Mouse (Mus musculus): ENCODE data around the gene Znfx1.
A peak's percentile ranks its signal among the peaks of the same experiment; 100 is the strongest.

Znfx1 gene

GRCm38 (mm10) chr2:167071641-167072601 lies 9.1 kb upstream of the Znfx1 start:
- peak; percentile 80 for DNase-seq (ENCODE audit: low spot score)

DNA sequence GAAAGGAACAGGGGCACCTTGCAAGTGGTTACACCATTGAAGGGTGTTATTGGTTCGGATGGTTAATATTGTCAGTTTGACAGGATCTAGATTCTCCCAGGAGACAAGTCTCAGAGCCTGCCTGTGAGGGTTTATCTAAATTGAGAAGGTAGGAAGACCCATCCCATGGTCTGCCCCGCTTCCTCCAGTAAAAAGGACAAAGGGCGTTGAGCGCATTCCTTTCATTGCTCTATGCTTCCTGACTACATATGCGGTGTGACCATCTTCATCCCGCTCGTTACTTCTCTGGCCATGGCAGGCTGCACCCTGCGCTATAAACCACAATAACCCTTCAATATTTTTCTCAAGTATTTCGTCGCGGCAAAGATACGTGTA lies 8.4 kb upstream of the Znfx1 start:
- no peak for DNase-seq (ENCODE audit: low spot score)

- no peak for DNase-seq (ENCODE audit: low spot score)
These were observed 7.5 kb upstream of the Znfx1 start for GRCm38 (mm10) chr2:167070341-167070740.

DNA sequence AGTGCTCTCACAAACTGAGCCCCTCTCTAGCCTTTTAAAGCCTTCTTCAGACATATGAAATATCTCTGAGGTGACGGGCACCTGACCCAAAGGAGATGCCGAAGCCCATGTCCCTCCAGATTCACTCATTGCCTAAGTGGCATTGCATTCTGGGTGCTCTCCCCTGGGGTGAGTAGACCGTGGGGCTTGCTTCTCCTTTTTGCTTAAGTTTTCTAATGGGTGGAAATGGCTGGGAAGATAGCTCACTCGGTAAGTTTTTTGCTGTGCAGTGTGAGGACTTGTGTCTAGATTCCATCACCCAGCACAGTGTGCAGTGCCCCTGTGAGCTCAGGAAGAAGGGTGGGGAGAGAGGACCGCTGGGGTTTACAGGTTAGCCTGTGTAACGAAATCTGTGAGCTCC lies 4.8 kb upstream of the Znfx1 start:
- DNase-seq (ENCODE audit: low spot score): no peak

DNA sequence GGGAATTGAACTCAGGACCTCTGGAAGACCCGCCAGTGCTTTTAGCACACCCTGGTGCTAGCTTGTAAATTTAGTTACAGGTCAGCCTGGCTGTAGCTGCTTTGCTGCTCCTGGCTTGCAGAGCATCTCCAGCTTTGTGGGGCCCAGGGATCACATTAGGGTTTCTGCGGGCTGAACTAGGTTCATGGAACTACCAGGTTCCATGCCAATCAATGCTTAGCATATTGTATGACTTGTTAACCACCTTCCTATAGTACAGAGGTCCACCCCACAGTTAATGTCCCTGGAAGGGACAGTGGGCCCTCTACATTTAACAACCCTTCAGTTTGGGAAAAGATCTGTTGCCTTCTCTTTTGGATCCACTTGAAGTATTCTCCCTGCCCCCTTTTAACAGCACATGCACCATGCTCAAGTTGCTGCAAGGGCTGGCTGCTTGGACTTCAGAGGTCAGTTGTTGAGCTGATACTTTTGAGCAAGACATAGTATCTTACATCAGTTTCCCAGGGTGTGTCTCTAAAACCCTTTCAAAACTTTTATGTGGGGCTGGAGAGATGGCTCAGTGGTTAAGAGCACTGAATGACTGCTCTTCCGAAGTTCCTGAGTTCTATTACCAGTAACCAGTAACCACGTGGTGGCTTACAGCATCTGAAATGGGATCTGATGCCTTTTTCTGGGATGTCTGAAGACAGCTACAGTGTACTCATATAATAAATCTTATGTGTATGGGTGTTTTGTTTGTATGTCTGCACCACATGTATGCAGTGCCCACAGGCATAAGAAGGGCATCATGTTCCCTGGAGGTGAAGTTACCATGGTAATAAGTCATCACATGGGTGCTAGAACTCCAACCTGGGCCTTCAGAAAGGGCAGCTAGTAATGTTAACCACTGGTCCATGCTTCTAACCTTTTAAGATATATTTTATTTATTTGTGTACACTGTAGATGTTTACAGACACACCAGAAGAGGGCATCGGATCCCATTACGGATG lies 4.0 kb upstream of the Znfx1 start:
- no peak for DNase-seq (ENCODE audit: low spot score)

DNA sequence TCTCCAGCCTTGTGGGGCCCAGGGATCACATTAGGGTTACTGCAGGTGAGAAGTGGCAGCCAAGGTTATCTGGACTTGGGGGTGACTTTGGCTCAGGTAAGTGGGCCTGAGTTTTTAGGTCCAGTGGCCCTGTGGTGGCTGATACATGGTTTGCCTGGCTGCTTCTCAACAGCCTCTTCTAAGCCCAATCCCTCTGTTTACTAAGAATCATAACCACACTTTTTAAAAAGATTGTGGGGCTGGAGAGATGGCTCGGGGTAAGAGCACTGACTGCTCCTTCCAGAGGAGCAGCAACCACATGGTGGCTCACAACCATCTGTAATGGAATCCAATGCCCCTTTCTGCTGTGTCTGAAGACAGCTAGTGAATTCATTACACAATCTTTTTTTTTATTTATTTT lies 3.2 kb upstream of the Znfx1 start:
- no peak for DNase-seq (ENCODE audit: low spot score)

GRCm38 (mm10) chr2:167064601-167065295 lies 1.9 kb upstream of the Znfx1 start:
- no peak for DNase-seq (ENCODE audit: low spot score)

DNA sequence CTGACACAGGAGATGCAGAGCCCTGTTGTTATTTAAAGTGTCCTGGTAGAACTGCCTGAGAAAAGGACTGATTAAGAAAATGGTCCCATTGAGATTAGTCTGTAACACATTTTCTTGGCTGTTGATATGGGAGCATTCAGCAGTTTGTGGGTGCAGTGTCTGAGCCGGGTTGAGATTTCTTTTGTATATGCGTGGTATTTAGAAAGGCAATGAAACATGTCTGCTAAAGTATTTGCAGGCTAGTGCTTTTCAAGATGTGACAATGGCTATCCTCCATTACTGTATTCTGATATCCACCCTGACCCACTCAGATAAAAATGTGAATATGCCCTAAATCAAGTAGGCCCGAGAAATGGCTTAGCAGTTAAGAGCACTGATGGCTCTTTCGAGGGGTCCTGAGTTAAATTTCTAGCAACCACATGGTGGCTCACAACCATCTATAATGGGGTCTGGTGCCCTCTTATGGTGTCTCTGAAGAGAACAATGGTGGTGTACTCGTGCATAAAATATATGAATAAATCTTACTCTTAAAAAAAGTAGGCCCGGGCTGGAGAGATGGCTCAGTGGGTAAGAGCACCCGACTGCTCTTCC lies 1.2 kb upstream of the Znfx1 start:
- DNase-seq (ENCODE audit: low spot score): no peak

DNA sequence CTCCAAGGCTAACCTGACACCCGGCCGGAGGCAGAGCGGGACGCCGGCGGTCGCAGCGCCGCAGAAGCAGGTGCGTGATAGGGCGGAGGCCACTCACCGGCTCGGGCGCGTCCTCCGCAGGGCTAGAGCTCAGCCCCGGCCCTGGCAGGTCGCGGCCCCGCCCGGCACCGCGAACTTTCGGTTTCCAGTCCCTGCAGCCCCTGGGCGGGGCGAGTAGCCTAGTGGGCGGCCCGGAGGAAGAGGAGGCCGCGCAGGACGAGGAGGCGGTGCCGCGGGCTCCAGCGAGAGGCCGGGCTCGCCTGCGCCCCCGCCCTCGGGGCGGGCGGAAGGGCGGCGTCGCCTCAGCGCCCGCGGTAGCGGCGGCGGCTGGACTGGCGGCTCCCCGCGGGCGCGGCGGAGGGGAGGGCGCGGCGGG lies 311 bp downstream of the Znfx1 start:
- DNase-seq (ENCODE audit: low spot score): peak; percentile 96

DNA sequence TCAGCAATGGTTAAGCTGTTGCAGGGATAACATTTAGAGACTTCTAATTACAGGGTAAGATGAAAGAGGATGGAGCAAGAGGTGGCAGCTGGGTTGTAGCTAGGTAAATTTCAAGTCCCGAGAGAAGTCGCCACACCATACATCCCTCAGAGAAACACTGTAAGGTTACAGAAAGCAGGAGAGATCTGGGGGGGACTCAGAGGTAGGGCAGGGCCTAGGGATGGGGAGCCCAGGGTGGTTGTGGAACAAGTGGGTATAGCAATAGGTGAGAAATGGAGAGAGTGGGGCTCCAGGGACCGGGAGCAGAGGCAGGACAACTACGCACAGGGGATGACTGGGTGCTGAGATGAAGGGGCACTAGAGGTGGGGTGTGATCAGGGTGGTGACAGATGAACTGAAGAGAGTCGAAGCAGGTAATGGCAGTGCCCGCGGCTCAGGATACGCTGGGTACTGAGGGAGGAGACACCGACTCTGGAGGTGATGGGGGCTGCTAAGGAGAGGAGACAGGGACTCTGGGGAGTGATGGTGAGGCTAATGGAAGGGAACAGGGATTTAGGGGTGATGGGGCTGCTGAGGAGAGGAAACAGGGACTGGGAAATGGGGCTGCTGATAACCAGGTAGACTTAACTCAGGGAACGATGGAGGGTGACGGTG lies 1.3 kb downstream of the Znfx1 start:
- DNase-seq (ENCODE audit: low spot score): no peak

DNA sequence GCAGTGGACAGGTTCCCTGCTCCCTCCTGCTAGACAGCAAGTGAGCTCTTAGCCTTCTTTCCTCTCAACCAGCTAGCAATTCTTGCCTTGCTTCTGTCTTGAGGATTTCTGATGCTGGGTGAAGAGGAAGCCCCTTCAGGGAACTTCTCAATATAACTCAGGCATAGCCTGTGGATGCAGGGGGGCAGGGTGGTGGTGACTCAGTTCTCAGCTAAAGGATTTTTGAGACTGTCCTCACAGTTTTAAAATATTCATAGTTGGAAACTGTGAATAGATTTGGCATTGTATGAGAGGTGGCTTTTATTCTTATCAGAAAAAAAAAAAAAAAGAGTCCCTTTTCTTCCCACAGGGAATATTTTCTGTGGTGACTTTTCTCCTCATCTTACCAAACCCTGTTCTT lies 2.1 kb downstream of the Znfx1 start:
- no peak for DNase-seq (ENCODE audit: low spot score)

DNA sequence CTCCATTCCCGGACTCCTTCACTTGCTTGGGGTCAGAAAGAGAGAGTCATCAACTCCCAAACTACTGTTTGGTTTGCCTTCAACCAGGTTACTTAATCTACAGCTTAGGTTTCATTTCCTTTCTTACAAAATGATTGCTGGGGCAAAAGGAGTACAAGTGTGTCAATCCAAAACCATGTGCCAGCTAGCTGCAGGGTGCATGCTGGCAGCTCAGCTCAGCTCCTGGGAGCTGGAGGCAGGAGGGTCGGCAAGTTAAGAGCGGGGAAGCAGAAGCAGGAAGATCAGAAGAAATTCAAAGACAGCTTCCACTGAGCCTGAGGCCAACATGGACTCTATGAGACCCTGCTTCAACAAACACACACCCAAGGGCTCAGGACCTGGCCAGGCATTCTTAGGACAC lies 2.5 kb downstream of the Znfx1 start:
- no peak for DNase-seq (ENCODE audit: low spot score)

GRCm38 (mm10) chr2:167059960-167060359 lies 2.9 kb downstream of the Znfx1 start:
- no peak for DNase-seq (ENCODE audit: low spot score)

- no peak for DNase-seq (ENCODE audit: low spot score)
These were observed 3.3 kb downstream of the Znfx1 start for GRCm38 (mm10) chr2:167059536-167059935.

DNA sequence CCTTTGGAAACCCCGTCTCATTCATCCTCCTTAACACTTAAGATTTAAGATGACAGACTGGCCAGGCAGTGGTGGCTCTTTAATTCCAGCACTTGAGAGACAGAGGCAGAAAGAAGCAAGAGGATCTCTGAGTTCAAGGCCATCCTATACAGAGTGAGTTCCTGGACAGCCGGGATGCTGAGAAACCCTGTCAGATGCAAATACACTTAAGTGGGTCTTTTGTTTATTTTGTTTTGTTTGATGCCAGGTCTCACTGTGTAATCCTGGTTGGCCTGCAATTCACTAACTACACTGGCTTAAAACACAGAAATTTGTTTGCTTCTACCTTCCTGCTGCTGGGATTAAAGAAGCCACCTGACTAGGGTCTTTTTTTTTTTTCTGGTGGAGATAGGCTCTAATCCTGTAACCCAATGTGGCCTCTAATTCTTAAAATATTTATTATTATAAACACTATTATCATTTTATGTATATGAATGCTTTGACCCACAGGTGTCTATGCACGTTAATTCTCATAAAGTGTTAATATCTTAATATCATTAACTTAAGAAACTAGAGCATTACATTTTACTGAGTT lies 3.9 kb downstream of the Znfx1 start:
- DNase-seq (ENCODE audit: low spot score): no peak

DNA sequence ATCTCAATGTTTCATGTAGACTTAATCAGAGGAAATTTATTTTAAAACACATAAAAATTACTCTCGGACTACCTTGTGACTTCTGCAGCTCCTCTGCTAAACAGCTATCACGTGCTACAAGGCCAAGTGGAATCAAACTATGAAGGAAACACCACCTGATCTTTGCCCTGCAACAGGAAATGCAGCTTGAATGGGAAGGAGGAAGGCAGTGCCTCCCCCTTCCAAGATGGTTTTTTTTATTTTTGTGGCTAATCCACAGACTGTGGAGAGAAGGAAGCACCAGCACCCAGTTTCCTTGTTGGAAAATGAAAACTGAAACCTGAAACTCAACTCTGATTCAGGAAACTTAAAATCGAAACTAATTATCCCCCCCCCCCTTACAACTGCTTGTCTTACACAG lies 4.6 kb downstream of the Znfx1 start:
- no peak for DNase-seq (ENCODE audit: low spot score)

- DNase-seq (ENCODE audit: low spot score): no peak
These were observed 5.9 kb downstream of the Znfx1 start for GRCm38 (mm10) chr2:167056942-167057323.

GRCm38 (mm10) chr2:167056210-167056941 lies 6.4 kb downstream of the Znfx1 start:
- DNase-seq (ENCODE audit: low spot score): no peak

DNA sequence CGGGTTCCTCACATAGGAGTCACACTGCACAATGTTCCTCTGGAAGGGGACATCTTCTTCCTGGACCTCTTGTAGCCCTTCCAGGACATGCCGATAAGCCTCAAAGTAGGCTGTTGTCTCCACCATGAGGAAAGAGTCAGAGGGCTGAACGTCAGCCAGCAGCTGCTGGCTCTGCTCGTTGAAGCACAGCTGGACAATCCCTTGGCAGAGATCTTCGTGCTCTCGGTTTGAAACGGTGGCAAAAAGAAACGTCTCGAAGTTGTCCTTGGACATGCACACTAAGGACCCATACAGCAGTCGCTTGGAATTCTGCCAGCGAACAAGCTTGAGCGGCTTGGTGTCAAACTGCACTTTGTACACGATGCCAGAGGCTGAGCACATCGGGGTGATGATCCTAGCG lies 7.4 kb downstream of the Znfx1 start:
- DNase-seq (ENCODE audit: low spot score): peak; percentile 57
